Mouse (Mus musculus) embryo, embryonic 10 days (tissue): Measurements from ENCODE around the gene Cks1b.
A peak's percentile ranks its signal among the peaks of the same experiment; 100 is the strongest.
"Not testable (repeated sequence)": the region's sequence is repeated elsewhere in the genome, so short reads cannot be mapped to it uniquely, and the experiment has no call there.

ENCODE experiments used
- DNase-seq: peaks from one replicate; pipeline ENCODE4 v3.0.0-alpha.2; 2015; ENCODE audit warnings: low spot score

The Cks1b gene

GRCm38 (mm10) chr3:89418170-89418860 lies at the start of gene Cks1b, which contains the start of gene Shc1:
Gene Cks1b, minus strand, starts transcription at chr3:89418383.
Gene Shc1, plus strand, starts transcription at chr3:89418443.
- DNase-seq = peak; percentile 98

- DNase-seq = peak; percentile 97
Measured at GRCm38 (mm10) chr3:89458965-89459807, 41.0 kb upstream of the Cks1b start.

- DNase-seq = no peak
Measured at GRCm38 (mm10) chr3:89458372-89458964, 40.3 kb upstream of the Cks1b start.

GRCm38 (mm10) chr3:89456726-89457665 lies 38.8 kb upstream of the Cks1b start:
- DNase-seq = peak; percentile 91

GRCm38 (mm10) chr3:89455786-89456285 lies 37.7 kb upstream of the Cks1b start:
- no peak for DNase-seq

- no peak for DNase-seq
Measured at GRCm38 (mm10) chr3:89454401-89455177, 36.4 kb upstream of the Cks1b start, which contains the start of gene Pmvk. Gene Pmvk, plus strand, starts transcription at chr3:89454541.

GRCm38 (mm10) chr3:89451916-89452315 lies 33.7 kb upstream of the Cks1b start:
- DNase-seq = no peak

- DNase-seq = peak; percentile 74
Measured at GRCm38 (mm10) chr3:89449541-89449940, 31.4 kb upstream of the Cks1b start.

GRCm38 (mm10) chr3:89448720-89449537 lies 30.7 kb upstream of the Cks1b start:
- no peak for DNase-seq

GRCm38 (mm10) chr3:89440691-89441090 lies 22.5 kb upstream of the Cks1b start:
- no peak for DNase-seq

GRCm38 (mm10) chr3:89437269-89437668 lies 19.1 kb upstream of the Cks1b start:
- peak; percentile 69 for DNase-seq

GRCm38 (mm10) chr3:89436176-89437113 lies 18.3 kb upstream of the Cks1b start, which contains the start of gene Pbxip1:
Gene Pbxip1, plus strand, starts transcription at chr3:89436706.
- DNase-seq = peak; percentile 90

GRCm38 (mm10) chr3:89435041-89435440 lies 16.9 kb upstream of the Cks1b start:
- no peak for DNase-seq

GRCm38 (mm10) chr3:89434532-89434931 lies 16.3 kb upstream of the Cks1b start:
- DNase-seq = no peak

GRCm38 (mm10) chr3:89432606-89433005 lies 14.4 kb upstream of the Cks1b start:
- DNase-seq = no peak

GRCm38 (mm10) chr3:89430171-89431159 lies 12.3 kb upstream of the Cks1b start, which contains the start of gene Pygo2:
Gene Pygo2, plus strand, starts transcription at chr3:89430214.
- DNase-seq = peak; percentile 98

GRCm38 (mm10) chr3:89429021-89429420 lies 10.8 kb upstream of the Cks1b start:
- DNase-seq = not testable (repeated sequence)
